16 mouse cellular contexts compared by ENCODE assay signal in the genomic region with DNA sequence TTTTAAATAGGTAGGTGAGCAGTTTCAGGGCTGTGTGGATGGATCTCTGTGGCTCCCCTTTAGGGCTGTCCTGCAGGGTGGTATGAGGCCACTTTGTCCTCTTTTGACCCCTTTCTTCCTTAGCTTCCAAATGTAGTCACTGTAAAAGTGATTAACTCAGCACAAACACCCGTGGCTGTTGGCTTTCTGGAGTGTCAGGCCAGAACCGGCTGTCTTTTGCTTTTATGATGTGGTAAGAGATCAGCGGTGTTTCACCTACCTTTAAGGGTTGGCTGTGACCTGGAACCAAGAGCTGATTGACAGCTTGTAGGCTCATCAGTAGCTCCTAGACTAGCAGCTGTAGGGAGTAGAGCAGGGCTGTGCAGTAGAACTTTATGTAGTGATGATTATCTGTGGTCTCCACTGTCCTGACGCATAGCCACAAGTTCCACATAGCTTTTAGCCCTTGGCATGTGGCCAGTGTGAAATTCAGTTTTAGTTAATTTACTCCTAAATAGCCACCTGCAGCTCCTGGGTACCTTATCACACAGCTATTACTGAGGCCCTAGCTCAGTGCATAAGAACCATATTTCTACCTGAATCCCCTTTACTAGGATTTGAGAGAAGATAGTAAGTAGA. TPM values are rescaled to one million over a fixed set of nuclear protein-coding genes. Genes with fewer than 3 reads are reported as not detected.
DNase-seq lines count a peak whose midpoint lies in the region; ATAC-seq and TF ChIP-seq lines count a peak whose summit lies in the region.
"Had no signal": no experiment of that assay in that cellular context is flagged by ENCODE, and none has a peak within 500 bp of the region (broad histone marks: within the 10 kb centered on the region; RNA-seq: fewer than 3 reads in every experiment).

No protein-coding gene starts in this region.

- H3K27me3 ChIP-seq in kidney, embryonic 15.5 days = no peaks in the 10 kb centered on the region
- H3K27me3 ChIP-seq: neural tube, embryonic 15.5 days had no signal

- H3K4me2 ChIP-seq in kidney, embryonic 15.5 days = no peak overlapping the region
- H3K4me2 ChIP-seq: neural tube, embryonic 15.5 days had no signal

- no peak overlapping the region for H3K4me3 ChIP-seq in gastrocnemius, adult 2 months
- no peak overlapping the region for H3K4me3 ChIP-seq in kidney, embryonic 15.5 days (replicated peaks)
- no peak overlapping the region for H3K4me3 ChIP-seq in bone marrow macrophage, adult 2 months (ENCODE audit: insufficient read depth, low read length)
- H3K4me3 ChIP-seq: neural tube, embryonic 15.5 days had no signal

- no peak overlapping the region for H3K9ac ChIP-seq in kidney, embryonic 15.5 days
- H3K9ac ChIP-seq: neural tube, embryonic 15.5 days had no signal

- no peaks in the 10 kb centered on the region for H3K36me3 ChIP-seq in kidney, embryonic 15.5 days
- H3K36me3 ChIP-seq: neural tube, embryonic 15.5 days had no signal

- DNase-seq in gastrocnemius, adult 2 months = no peak
- no peak for DNase-seq in gastrocnemius, adult 18-20 months (ENCODE audit: low spot score)
- DNase-seq in kidney, adult 18-20 months = peak; percentile 31
- DNase-seq in adrenal gland, postnatal 4 days (ENCODE audit: low spot score in 2 of 2) = no peak
- DNase-seq: adrenal gland, adult 8-10 months; cerebellum, postnatal 14 days; gastrocnemius, postnatal 25 days; kidney, adult 9 months; lung, adult 2 months; thymus, adult 2 months had no signal

- no peak for TF ChIP-seq CTCF in gastrocnemius, adult 2 months (IDR thresholded peaks at IDR 0.05)
- no peak for TF ChIP-seq CTCF in bone marrow macrophage, adult 2 months (IDR thresholded peaks at IDR 0.05; ENCODE audit: low read depth, low read length)

- H3K9me3 ChIP-seq in kidney, embryonic 15.5 days (replicated peaks) = no peaks in the 10 kb centered on the region
- H3K9me3 ChIP-seq: neural tube, embryonic 15.5 days had no signal

- peaks cover 35% of the 10 kb centered on the region for H3K4me1 ChIP-seq in kidney, embryonic 15.5 days
- H3K4me1 ChIP-seq in bone marrow macrophage, adult 2 months (ENCODE audit: control insufficient read depth, insufficient read depth, low read length) = peaks cover 43% of the 10 kb centered on the region

- TF ChIP-seq POLR2A in bone marrow macrophage, adult 2 months (IDR thresholded peaks at IDR 0.05; ENCODE audit: borderline replicate concordance, low read depth, low read length) = no peak

- 30% methylated on average over 4 of the region's 4 CpGs for WGBS in kidney, embryonic 15.5 days

- ATAC-seq in kidney, embryonic 15.5 days (replicated peaks; ENCODE audit: low FRiP score) = no peak
- peak; percentile 41 for ATAC-seq in megakaryocyte, adult 5-6 weeks (ENCODE audit: poor library complexity, severe bottlenecking)
- no peak for ATAC-seq in megakaryocyte progenitor cell, adult 5-6 weeks (replicated peaks; ENCODE audit: poor library complexity)
- ATAC-seq: hindbrain, embryonic 16.5 days had no signal

- intact Hi-C loops in gastrocnemius, adult 2 months (cut with DNase I) = no loop called here

- H3K27ac ChIP-seq in gastrocnemius, adult 2 months = peak overlapping the region; percentile 67
- H3K27ac ChIP-seq in kidney, embryonic 15.5 days = no peak overlapping the region
- H3K27ac ChIP-seq in bone marrow macrophage, adult 2 months (ENCODE audit: insufficient read depth, low read depth, low read length) = peak overlapping the region; percentile 49
- H3K27ac ChIP-seq: neural tube, embryonic 15.5 days had no signal

RNA-seq across cellular contexts. Expression of gene Ccdc12, which starts 11.0 kb away (rescaled TPM):
- total RNA-seq in gastrocnemius, adult 2 months (2021) = 10 to 100 TPM; 43.4 to 51.7 TPM
- total RNA-seq in gastrocnemius, adult 18-20 months (2021) = 10 to 100 TPM; 42.4 to 45.8 TPM
- polyA plus RNA-seq in kidney, embryonic 15.5 days (2015; fragmentation: Nextera tagmentation; extraction: Ambion mirVana) = 151 and 157 TPM in 2 replicates
- polyA plus RNA-seq in bone marrow macrophage, adult 2 months (2012; ENCODE audit: insufficient read depth, insufficient read length, missing spikeins) = 134 and 143 TPM in 2 replicates
- 204 and 210 TPM in 2 replicates for total RNA-seq in megakaryocyte, adult 5-6 weeks (2015)
- 165 and 180 TPM in 2 replicates for total RNA-seq in megakaryocyte, adult 5-6 weeks (2017)
- 98.7 and 112 TPM in 2 replicates for total RNA-seq in megakaryocyte progenitor cell, adult 5-6 weeks (2015)
- 75.3 and 92.6 TPM in 2 replicates for total RNA-seq in megakaryocyte progenitor cell, adult 5-6 weeks (2017)
- 10 to 100 TPM; 65.9 to 74.9 TPM for total RNA-seq in adrenal gland, postnatal 4 days (2021)

RNA-seq across cellular contexts. Expression of gene Nbeal2, which starts 13.4 kb away (rescaled TPM):
- 1 to 10 TPM; 4.7 to 5.0 TPM for total RNA-seq in gastrocnemius, adult 2 months (2021)
- total RNA-seq in gastrocnemius, adult 18-20 months (2021) = 1 to 10 TPM; 3.6 to 3.7 TPM
- 3.7 and 5.5 TPM in 2 replicates for polyA plus RNA-seq in kidney, embryonic 15.5 days (2015; fragmentation: Nextera tagmentation; extraction: Ambion mirVana)
- polyA plus RNA-seq in bone marrow macrophage, adult 2 months (2012; ENCODE audit: insufficient read depth, insufficient read length, missing spikeins) = 50.4 and 51.9 TPM in 2 replicates
- total RNA-seq in megakaryocyte, adult 5-6 weeks (2015) = 42.1 and 52.5 TPM in 2 replicates
- 29.1 and 35.9 TPM in 2 replicates for total RNA-seq in megakaryocyte, adult 5-6 weeks (2017)
- total RNA-seq in megakaryocyte progenitor cell, adult 5-6 weeks (2015) = 20.1 and 24.1 TPM in 2 replicates
- 10.3 and 19.3 TPM in 2 replicates for total RNA-seq in megakaryocyte progenitor cell, adult 5-6 weeks (2017)
- 10 to 100 TPM in 1 of 2 experiments, 1 to 10 TPM in 1; 8.9 to 11.8 TPM for total RNA-seq in adrenal gland, postnatal 4 days (2021)

RNA-seq across cellular contexts. Expression of gene Nradd, which starts 43.1 kb away (rescaled TPM):
- total RNA-seq in gastrocnemius, adult 2 months (2021) = 1 to 10 TPM in 1 of 2 experiments, under 1 TPM in 1; 0.64 to 1.2 TPM
- total RNA-seq in gastrocnemius, adult 18-20 months (2021) = under 1 TPM; 0.84 to 0.97 TPM
- 55.2 and 56.4 TPM in 2 replicates for polyA plus RNA-seq in kidney, embryonic 15.5 days (2015; fragmentation: Nextera tagmentation; extraction: Ambion mirVana)
- 6.8 and 10.0 TPM in 2 replicates for polyA plus RNA-seq in bone marrow macrophage, adult 2 months (2012; ENCODE audit: insufficient read depth, insufficient read length, missing spikeins)
- 4.6 and 5.2 TPM in 2 replicates for total RNA-seq in megakaryocyte, adult 5-6 weeks (2015)
- total RNA-seq in megakaryocyte, adult 5-6 weeks (2017) = 2.0 and 3.5 TPM in 2 replicates
- total RNA-seq in megakaryocyte progenitor cell, adult 5-6 weeks (2015) = 2.0 and 4.3 TPM in 2 replicates
- 1.9 and 2.2 TPM in 2 replicates for total RNA-seq in megakaryocyte progenitor cell, adult 5-6 weeks (2017)
- total RNA-seq in adrenal gland, postnatal 4 days (2021) = 10 to 100 TPM; 16.0 to 17.9 TPM
